Mouse (Mus musculus): Measurements from ENCODE around the gene Agpat3.

Gene Agpat3

GRCm38 (mm10) chr10:78290730-78291535, 61.4 kb downstream of the Agpat3 start:
- no peak for DNase-seq

DNA sequence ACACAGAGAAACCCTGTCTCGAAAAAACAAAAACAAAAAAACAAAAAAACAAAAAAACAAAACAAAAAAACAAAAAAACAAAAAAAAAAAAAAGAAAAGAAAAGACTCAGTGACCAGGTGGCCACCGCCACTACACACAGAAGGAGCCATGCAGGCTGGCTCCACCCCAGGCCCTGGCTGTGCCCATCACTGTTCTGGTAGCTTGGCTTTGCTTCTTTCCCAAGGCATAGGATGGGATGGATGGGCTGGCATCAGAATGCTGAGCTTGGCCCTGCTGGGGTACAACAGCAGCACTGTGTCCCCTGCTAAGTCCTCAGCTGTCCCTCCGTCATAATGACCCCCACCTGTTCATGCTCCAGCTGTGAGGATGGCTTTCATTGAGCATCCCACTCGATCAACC, 63.4 kb downstream of the Agpat3 start:
- DNase-seq: peak; percentile 61

DNA sequence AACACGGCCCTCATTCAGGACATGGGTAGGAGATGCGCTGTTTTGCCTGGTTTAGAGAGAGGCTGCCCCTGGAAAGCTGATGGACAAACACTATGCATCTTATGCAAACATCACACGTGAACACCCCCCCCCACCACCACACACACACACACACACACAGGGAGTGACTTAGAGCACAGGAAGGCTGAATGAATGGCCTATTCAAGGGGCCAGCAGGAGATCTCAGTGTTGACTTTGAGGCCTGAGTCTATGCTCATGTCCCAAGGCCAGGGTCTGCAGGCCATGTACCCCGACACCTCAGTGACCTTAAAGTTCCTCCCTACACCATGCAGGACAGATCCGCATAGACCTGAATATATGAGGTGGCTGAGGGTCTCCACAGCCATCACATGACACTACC, 64.2 kb downstream of the Agpat3 start:
- no peak for DNase-seq

DNA sequence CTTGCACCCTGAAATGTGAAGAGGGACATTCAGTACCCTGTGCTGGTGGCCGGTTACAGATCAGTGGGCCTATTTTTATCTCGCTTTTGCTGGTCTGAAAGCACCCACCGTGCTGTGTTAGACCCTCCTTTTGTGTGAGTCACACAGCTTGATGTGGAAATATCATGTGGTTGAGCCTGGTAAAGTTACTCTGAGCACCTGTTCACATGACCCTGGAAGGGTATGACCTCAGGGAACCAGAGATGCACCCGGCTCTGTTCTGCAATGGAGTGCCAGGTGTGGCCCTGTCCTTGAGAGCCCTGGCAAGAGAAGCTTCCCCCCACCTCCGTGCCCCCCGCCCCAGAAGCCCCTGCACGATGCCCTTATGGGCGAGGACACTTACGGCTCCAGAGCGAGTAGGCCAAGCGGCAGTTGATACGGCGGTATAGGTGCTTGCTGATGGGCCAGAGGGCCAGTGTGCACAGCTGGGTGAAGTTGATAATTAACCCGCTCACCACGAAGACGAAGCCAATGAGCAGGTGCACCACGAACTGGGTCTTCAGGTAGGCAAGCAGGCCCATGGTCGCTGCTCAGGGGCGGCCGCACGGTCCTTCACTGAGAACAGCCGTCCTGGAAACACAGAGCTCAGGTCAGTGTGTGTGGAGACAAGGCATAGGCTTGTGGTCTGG, 64.7 kb downstream of the Agpat3 start:
- no peak for DNase-seq

DNA sequence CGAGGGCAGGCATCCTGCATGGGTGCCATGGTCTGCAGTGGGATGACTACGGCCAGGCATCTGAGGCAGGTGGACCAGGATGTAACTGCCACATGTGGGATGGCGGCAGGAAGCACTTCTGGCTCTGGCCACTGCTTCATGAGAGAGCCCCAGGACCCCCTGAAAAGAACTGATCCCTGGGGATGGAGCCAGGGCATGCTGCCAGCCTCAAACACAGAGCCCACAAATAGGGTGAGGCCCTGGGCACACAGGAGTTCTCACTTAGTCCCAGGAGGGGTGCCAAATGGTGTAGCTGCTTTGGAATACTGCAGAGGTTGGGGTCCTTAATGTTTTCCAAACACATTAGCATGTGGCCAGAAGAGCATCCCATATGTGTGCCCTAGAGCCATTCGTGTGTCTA, 66.3 kb downstream of the Agpat3 start:
- no peak for DNase-seq

- no peak for DNase-seq
Measured at GRCm38 (mm10) chr10:78285409-78285808, 66.9 kb downstream of the Agpat3 start.

DNA sequence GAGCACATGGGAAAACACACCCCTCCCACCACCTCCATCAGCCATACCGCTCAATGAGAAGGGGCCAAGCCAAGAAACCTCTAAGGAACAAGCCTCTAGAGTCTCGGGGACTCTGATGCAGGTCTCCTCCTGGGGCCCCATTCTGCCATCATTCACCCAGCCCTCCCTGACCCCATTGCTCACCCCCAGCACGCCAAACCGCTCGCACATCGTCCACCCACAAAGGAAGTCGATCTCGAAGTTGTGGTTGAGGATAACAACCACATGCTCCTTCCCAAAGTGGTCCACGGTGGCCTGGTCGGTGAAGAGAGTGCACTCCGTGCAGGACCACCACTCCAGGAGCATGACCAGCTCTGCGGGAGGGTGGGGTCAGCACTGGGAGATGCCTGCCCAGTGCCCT, 67.5 kb downstream of the Agpat3 start:
- no peak for DNase-seq

- DNase-seq: no peak
Measured at GRCm38 (mm10) chr10:78282411-78282810, 69.9 kb downstream of the Agpat3 start.

DNA sequence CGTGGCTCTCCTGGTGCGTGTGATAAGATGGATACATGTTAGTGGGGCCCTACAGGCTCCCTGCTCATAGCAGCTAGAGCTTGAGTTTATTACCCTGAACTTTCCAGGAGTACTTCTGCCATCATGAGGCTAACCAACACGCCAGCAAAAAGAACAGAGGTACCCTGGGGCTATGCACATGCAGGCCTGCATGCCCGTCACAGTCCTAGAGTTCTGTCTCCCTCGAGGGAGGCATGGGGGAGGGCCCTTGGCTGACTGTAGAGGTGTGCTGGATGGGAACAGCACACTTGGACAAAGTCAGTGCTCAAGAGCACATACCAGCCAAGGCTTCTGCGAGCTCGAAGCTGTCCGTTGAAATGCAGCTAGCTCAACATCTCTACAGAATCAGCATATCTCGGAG, 71.8 kb downstream of the Agpat3 start:
- no peak for DNase-seq

GRCm38 (mm10) chr10:78279210-78279609, 73.1 kb downstream of the Agpat3 start:
- peak; percentile 59 for DNase-seq

GRCm38 (mm10) chr10:78277835-78278234, 74.5 kb downstream of the Agpat3 start:
- peak; percentile 39 for DNase-seq

DNA sequence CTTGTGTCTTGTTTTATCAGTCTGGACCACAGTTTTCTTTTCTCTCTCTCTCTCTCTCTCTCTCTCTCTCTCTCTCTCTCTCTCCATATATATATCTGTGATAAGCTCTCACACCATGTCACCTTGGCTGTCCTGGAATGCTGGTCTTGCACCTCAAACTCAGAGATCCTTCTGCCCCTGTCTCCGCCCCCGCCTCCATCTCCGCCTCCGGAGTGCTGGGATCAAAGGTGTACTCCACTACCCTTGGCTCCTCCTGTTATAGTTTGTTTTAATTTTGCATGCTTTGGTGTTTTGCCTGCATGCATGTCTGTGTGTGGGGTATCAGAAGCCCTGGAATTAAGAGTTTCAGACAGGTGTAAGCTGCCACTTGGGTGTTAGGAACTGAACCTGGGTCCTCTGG, 76.0 kb downstream of the Agpat3 start:
- no peak for DNase-seq

GRCm38 (mm10) chr10:78272932-78273331, 79.4 kb downstream of the Agpat3 start:
- no peak for DNase-seq

DNA sequence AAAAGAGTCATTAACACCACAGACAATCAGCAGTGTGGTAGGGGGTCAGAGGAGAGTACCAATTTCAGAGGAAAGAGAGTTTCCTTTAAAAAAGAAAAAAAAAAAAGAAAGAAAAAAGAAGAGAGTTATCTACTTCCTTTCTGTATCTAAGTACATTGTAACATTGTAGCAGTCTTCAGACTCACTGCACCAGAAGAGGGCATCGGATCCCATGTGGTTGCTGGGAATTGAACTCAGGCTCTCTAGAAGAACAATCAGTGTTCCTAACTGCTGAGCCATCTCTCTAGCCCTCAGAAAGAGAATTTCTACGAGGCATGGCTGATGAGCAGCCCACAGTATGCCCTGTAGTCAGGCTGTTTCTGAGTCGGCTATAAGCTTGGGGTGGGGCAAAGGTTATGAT, 86.4 kb downstream of the Agpat3 start:
- DNase-seq: no peak

- DNase-seq: no peak
Measured at GRCm38 (mm10) chr10:78264735-78265134, 87.6 kb downstream of the Agpat3 start.

- peak; percentile 32 for DNase-seq
Measured at GRCm38 (mm10) chr10:78260916-78261650, 91.2 kb downstream of the Agpat3 start.

- DNase-seq: no peak
Measured at GRCm38 (mm10) chr10:78260322-78260721, 92.0 kb downstream of the Agpat3 start.

DNA sequence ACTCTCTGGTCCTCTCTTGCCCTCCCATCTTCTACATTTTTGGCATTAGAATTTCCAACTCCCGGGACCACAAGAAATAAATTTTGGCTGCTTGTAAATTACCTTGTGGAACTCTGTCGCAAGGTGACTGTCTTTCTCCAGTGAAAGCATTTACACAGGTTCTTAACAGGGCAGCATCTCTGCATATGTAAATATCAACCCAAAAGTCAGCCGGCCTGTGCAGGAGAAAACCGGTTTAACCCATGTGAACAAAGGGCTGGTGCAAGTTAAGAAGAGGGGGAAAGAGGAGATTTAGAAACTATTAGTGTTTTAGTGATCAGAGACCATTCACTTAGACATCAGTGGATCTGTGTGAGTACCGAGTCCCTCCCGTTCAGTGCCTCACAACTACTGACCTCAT, 92.6 kb downstream of the Agpat3 start:
- no peak for DNase-seq

GRCm38 (mm10) chr10:78259230-78259629, 93.1 kb downstream of the Agpat3 start:
- no peak for DNase-seq

DNA sequence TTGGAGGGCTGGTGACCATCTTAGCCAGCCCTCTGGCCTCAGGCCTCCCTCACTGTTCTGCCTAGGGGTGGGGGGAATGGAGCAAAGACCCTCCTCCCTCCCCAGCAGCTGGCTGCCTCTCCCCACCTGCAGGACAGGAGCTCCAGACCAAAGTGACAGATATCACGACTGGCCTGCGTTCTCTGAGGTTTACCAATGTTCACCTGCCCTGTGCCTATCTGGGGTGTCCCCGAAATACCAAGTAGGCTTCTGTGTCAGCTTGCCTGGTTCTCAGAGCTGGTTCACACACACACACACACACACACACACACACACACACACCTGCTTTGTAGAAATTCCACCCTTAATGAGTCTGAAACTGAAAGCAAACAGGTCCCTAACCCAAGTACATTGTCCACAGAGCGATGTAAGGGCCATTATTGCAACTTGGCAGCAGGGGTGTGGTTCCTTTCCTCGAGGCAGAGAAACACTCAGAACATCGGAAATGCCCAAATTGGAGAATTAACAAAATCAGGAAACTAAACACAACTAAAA, 94.1 kb downstream of the Agpat3 start:
- no peak for DNase-seq

DNA sequence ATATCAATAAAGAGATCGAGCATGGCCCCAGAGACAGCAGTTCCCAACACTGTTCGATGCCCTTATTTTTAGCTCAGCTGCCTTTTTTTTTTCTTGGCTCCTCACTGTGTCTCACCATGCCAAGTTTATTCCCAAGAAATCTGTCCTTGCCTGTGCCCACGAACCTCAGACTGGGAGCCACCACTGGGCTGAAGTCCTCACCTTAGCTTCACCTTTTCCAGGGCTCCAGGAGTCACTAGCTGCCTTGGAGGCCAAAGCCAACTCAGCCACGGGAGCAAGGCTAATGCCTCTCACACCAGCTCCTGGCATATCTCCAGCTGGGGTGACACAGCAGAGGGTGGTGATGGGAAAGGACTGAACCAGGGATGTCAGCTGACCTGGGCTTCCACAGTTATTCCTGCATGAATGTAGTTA, 96.6 kb downstream of the Agpat3 start:
- DNase-seq: no peak

DNA sequence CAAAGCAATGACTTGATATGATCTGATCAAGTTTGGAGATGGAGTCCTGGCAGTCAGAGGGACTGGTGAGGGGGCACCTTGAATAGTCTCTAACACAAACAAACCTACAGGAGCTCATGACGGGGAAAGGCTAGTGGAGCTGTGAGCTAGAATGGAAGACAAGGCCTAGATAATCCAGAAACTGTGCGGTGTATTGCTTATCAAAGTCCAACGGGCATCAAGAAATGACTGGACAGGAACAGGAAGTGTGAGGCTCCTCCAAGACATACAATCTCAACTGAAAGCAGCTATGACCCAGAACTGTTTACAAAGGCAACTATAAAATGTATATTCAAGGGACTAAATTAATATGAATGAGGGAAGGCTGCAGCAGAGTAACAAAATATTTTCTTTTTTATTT, 105.1 kb downstream of the Agpat3 start:
- no peak for DNase-seq

DNA sequence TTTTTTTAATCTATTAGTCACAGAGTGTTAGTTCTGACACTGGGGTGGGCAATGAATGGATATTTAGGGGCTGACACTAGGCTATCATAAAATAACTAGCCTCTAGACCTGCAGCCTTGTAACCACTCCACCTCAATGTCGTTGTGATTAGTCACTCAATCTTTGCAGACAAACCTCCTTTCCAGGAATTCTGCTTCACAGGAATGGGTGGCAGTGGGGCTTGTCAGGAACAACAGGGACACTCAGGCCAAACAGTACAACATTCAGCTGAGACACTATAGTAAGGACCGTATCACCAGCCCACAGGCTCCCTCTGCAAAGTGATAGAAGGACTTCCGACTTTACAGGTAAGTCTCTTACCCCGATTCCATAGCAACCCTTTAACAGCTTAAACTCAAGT, 105.6 kb downstream of the Agpat3 start:
- no peak for DNase-seq

- no peak for DNase-seq
Measured at GRCm38 (mm10) chr10:78245225-78245547, 107.1 kb downstream of the Agpat3 start.
